Mouse (Mus musculus) bone marrow, adult 2 months (tissue): Measurements from ENCODE around the gene Tgfbr3.

Source experiments
- CTCF ChIP-seq: fragments of 200-500 bp; IDR thresholded peaks from 2 replicates; pipeline ENCODE4 v1.5.1; 2011; ENCODE audit warnings: low read length, control low read depth; ENCODE audit not compliant: control insufficient read depth, insufficient read depth
- POLR2A ChIP-seq: fragments of 200-500 bp; IDR thresholded peaks from 2 replicates; pipeline ENCODE4 v1.6.1; 2011; ENCODE audit warnings: low read depth, mild to moderate bottlenecking, control low read depth, low read length, borderline replicate concordance; ENCODE audit not compliant: control insufficient read depth

DNA sequence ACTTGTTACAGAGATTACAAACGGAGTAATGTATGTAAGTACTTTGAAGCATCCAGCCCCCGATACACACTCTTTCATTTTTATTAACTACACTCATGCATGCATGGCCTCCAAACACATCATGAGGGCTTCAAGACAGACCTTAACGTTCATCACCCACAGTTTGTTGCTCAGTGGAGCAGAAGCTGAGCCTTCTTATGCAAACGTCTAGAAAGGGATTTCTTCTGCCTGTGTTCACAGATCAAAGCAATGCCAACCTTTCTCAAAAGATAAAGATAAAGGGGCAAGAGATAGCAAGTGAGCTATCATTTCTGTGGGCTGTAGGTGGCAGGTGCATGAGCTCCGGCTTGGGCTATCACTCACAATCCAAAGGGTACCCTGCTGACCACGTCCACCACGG is 123.7 kb downstream of the Tgfbr3 start:
- no peak for TF ChIP-seq POLR2A
- no peak for TF ChIP-seq CTCF
